Mouse (Mus musculus) MEL (cell line): ENCODE measurements around the gene Tbc1d16. TPM values are rescaled to one million over a fixed set of nuclear protein-coding genes. Genes with fewer than 3 reads are reported as not detected.

Experiments used
- DNase-seq: peaks from one replicate; pipeline ENCODE4 v3.0.0; 2011; ENCODE audit warnings: low read depth, low spot score
- H3K27ac ChIP-seq: 2 replicates; pipeline ENCODE4 v1.5.1; 2012; ENCODE audit warnings: low read depth, mild to moderate bottlenecking, control low read depth, low read length, moderate library complexity; ENCODE audit not compliant: control insufficient read depth
- H3K27me3 ChIP-seq, 2 experiments: fragments of 150-350 bp in 1 of 2; sonication (generic) in 1 of 2; 2 replicates each; pipeline ENCODE4 v1.6.1; 2012; ENCODE audit warnings: low read length in 2 of 2, mild to moderate bottlenecking in 2 of 2, improper control_type of control experiment in 1 of 2, moderate library complexity in 1 of 2; ENCODE audit not compliant: insufficient read depth in 2 of 2, control insufficient read depth in 1 of 2
- H3K36me3 ChIP-seq, 2 experiments: 2 replicates each; pipeline ENCODE4 v1.6.1; 2012 to 2014; ENCODE audit warnings: low read length in 2 of 2, improper control_type of control experiment in 1 of 2, inconsistent platforms in 1 of 2, mild to moderate bottlenecking in 1 of 2; ENCODE audit not compliant: insufficient read depth in 2 of 2, control insufficient read depth in 1 of 2
- H3K4me1 ChIP-seq, 2 experiments: fragments of 150-350 bp in 1 of 2; sonication (generic) in 1 of 2; 2 replicates each; pipeline ENCODE4 v1.6.1; 2012; ENCODE audit warnings: low read length in 2 of 2, improper control_type of control experiment in 1 of 2, mild to moderate bottlenecking in 1 of 2; ENCODE audit not compliant: insufficient read depth in 2 of 2, control insufficient read depth in 1 of 2
- H3K4me3 ChIP-seq, 2 experiments: fragments of 150-350 bp in 1 of 2; sonication (generic) in 1 of 2; 2 replicates each; pipeline ENCODE4 v1.5.1; 2012; ENCODE audit warnings: low read depth in 2 of 2, low read length in 2 of 2, mild to moderate bottlenecking in 2 of 2, moderate library complexity in 2 of 2, control low read depth in 1 of 2, improper control_type of control experiment in 1 of 2; ENCODE audit not compliant: control insufficient read depth in 1 of 2, insufficient read depth in 1 of 2
- H3K79me2 ChIP-seq: 2 replicates; pipeline ENCODE4 v1.6.1; 2012; ENCODE audit warnings: mild to moderate bottlenecking, low read length, moderate library complexity; ENCODE audit not compliant: control insufficient read depth, poor library complexity, insufficient read depth
- H3K9ac ChIP-seq: 2 replicates; pipeline ENCODE4 v1.6.1; 2012; ENCODE audit warnings: low read depth, mild to moderate bottlenecking, control low read depth, low read length, moderate library complexity; ENCODE audit not compliant: control insufficient read depth, poor library complexity, severe bottlenecking
- H3K9me3 ChIP-seq: fragments of 150-350 bp; sonication (generic); replicated peaks from 2 replicates; pipeline ENCODE4 v1.6.1; 2012; ENCODE audit warnings: mild to moderate bottlenecking, low read length, improper control_type of control experiment, moderate library complexity; ENCODE audit not compliant: insufficient read depth
- BHLHE40 ChIP-seq: IDR thresholded peaks from 2 replicates; pipeline ENCODE4 v1.6.1; 2012; ENCODE audit warnings: low read depth, mild to moderate bottlenecking, inconsistent platforms, low read length, improper control_type of control experiment, borderline replicate concordance
- CHD1 ChIP-seq: IDR thresholded peaks from 2 replicates; pipeline ENCODE4 v1.6.1; 2012; ENCODE audit warnings: low read depth, mild to moderate bottlenecking, inconsistent platforms, low read length, improper control_type of control experiment
- CHD2 ChIP-seq: IDR thresholded peaks from 2 replicates; pipeline ENCODE4 v1.6.1; 2011; ENCODE audit warnings: low read length, improper control_type of control experiment
- CTCF ChIP-seq, 3 experiments: IDR thresholded peaks in 2 of 3; conservative IDR thresholded peaks in 1 of 3; 2 replicates each; pipeline ENCODE4 v1.5.1; 2011 to 2012; ENCODE audit warnings: low read length in 3 of 3, low read depth in 2 of 3, mild to moderate bottlenecking in 2 of 3, improper control_type of control experiment in 1 of 3, inconsistent platforms in 1 of 3, mixed read lengths in 1 of 3, moderate library complexity in 1 of 3; ENCODE audit not compliant: control insufficient read depth in 1 of 3, insufficient read depth in 1 of 3, poor library complexity in 1 of 3, severe bottlenecking in 1 of 3
- E2F4 ChIP-seq: IDR thresholded peaks from 2 replicates; pipeline ENCODE4 v1.6.1; 2011; ENCODE audit warnings: low read depth, low read length, improper control_type of control experiment, borderline replicate concordance
- EP300 ChIP-seq, 2 experiments: IDR thresholded peaks; 2 replicates each; pipeline ENCODE4 v1.6.1; 2011; ENCODE audit warnings: improper control_type of control experiment in 2 of 2, low read length in 2 of 2, low read depth in 1 of 2, mild to moderate bottlenecking in 1 of 2
- ETS1 ChIP-seq: IDR thresholded peaks from 2 replicates; pipeline ENCODE4 v1.6.1; 2012; ENCODE audit warnings: low read depth, mild to moderate bottlenecking, inconsistent platforms, low read length, improper control_type of control experiment, moderate library complexity
- HCFC1 ChIP-seq: IDR thresholded peaks from 2 replicates; pipeline ENCODE4 v1.6.1; 2012; ENCODE audit warnings: low read depth, mild to moderate bottlenecking, inconsistent platforms, low read length, improper control_type of control experiment, moderate library complexity
- JUND ChIP-seq: IDR thresholded peaks from 2 replicates; pipeline ENCODE4 v1.6.1; 2011; ENCODE audit warnings: low read depth, mild to moderate bottlenecking, improper control_type of control experiment, low read length
- MAFK ChIP-seq: IDR thresholded peaks from 2 replicates; pipeline ENCODE4 v1.6.1; 2011; ENCODE audit warnings: low read depth, mild to moderate bottlenecking, low read length, improper control_type of control experiment, borderline replicate concordance
- MAX ChIP-seq: IDR thresholded peaks from 2 replicates; pipeline ENCODE4 v1.6.1; 2011; ENCODE audit warnings: low read length, improper control_type of control experiment
- MYB ChIP-seq: IDR thresholded peaks from 2 replicates; pipeline ENCODE4 v1.6.1; 2011; ENCODE audit warnings: mild to moderate bottlenecking, low read depth, low read length, improper control_type of control experiment
- NRF1 ChIP-seq: IDR thresholded peaks from 2 replicates; pipeline ENCODE4 v1.6.1; 2014; ENCODE audit warnings: low read depth, mild to moderate bottlenecking, inconsistent platforms, low read length, improper control_type of control experiment, moderate library complexity; ENCODE audit not compliant: poor library complexity, insufficient read depth, severe bottlenecking
- RCOR1 ChIP-seq: IDR thresholded peaks from 2 replicates; pipeline ENCODE4 v1.6.1; 2012; ENCODE audit warnings: low read depth, mild to moderate bottlenecking, inconsistent platforms, low read length, improper control_type of control experiment
- TAL1 ChIP-seq: IDR thresholded peaks from 2 replicates; pipeline ENCODE4 v1.6.1; 2012; ENCODE audit warnings: mild to moderate bottlenecking, inconsistent platforms, low read length, moderate library complexity, mixed read lengths
- TBP ChIP-seq: IDR thresholded peaks from 2 replicates; pipeline ENCODE4 v1.8.0; 2011; ENCODE audit warnings: low read depth, low read length, improper control_type of control experiment
- TCF12 ChIP-seq: IDR thresholded peaks from 2 replicates; pipeline ENCODE4 v1.6.1; 2014; ENCODE audit warnings: low read depth, mild to moderate bottlenecking, inconsistent platforms, low read length, improper control_type of control experiment, moderate library complexity
- UBTF ChIP-seq: IDR thresholded peaks from 2 replicates; pipeline ENCODE4 v1.6.1; 2012; ENCODE audit warnings: low read depth, mild to moderate bottlenecking, inconsistent platforms, low read length, improper control_type of control experiment, moderate library complexity, borderline replicate concordance; ENCODE audit not compliant: insufficient read depth
- ZC3H11A ChIP-seq: IDR thresholded peaks from 2 replicates; pipeline ENCODE4 v1.6.1; 2012; ENCODE audit warnings: low read depth, mild to moderate bottlenecking, inconsistent platforms, low read length, improper control_type of control experiment
- ZKSCAN1 ChIP-seq: IDR thresholded peaks from 2 replicates; pipeline ENCODE4 v1.6.1; 2012; ENCODE audit warnings: low read depth, mild to moderate bottlenecking, inconsistent platforms, low read length, improper control_type of control experiment, moderate library complexity
- ZMIZ1 ChIP-seq: IDR thresholded peaks from 2 replicates; pipeline ENCODE4 v1.6.1; 2012; ENCODE audit warnings: low read depth, mild to moderate bottlenecking, inconsistent platforms, low read length, improper control_type of control experiment, moderate library complexity
- polyA plus RNA-seq, 2 experiments: library from polyadenylated mRNA; stranded (reverse) in 1 of 2; unstranded in 1 of 2; fragments of >175 nt in 1 of 2; fragments of >200 nt in 1 of 2; gene quantifications; 2 replicates each; pipeline versions ENCODE4 v1.2.1 to v1.2.4; 2012; ENCODE audit warnings: low replicate concordance in 2 of 2, low read depth in 1 of 2; ENCODE audit not compliant: insufficient read length in 2 of 2, insufficient read depth in 1 of 2, missing spikeins in 1 of 2
- total RNA-seq: library from RNA; depleted of rRNA; stranded (reverse); fragments of 300-350 nt; gene quantifications from 2 replicates; pipeline ENCODE4 v1.2.3, GENCODE M21; 2012

Tbc1d16 gene
- total and polyA plus RNA-seq, 3 experiments = 13.6 to 19.2 TPM; not detected in 1

DNA sequence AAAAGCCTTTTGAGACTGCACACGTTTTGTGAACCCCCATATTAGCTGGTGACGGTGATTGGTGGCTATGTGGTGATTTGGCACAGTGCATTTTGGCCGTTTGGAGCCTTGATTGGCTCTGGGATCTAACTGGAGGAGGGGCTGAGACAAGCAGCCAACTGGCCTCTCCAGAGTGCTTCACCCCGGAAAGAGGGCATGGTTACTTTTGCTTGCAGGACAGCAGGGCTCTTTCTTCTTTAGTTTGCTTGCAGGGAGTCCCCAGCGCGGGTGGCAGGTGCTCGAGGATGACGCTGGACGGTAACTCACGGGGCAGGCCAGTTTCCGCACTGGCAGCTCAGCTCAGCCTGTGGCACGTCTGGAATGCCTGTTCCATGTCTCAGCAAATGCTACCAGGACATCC, 101.2 kb downstream of the Tbc1d16 start:
- peaks cover 0 to 6% of the 10 kb centered on the region in 2 experiments; a peak in 2 of 4 replicates for H3K4me1 ChIP-seq
- H3K9me3 ChIP-seq = no peaks in the 10 kb centered on the region
- peak; percentile 72 for DNase-seq

GRCm38 (mm10) chr11:119125929-119126861, 102.1 kb downstream of the Tbc1d16 start:
- no peak overlapping the region for H3K4me3 ChIP-seq
- DNase-seq = no peak

More for the DNA sequence above, 101.2 kb downstream of the Tbc1d16 start:
- TF ChIP-seq CHD2 (no peak), CHD1 (no peak), JUND (no peak), UBTF (no peak), E2F4 (no peak), TBP (no peak)
- Histone ChIP-seq H3K4me3 (no peak overlapping the region), H3K79me2 (no peaks in the 10 kb centered on the region), H3K36me3 (no peaks in the 10 kb centered on the region), H3K27ac (no peak overlapping the region), H3K27me3 (no peaks in the 10 kb centered on the region), H3K9ac (no peak overlapping the region)

GRCm38 (mm10) chr11:119124536-119124935, 103.8 kb downstream of the Tbc1d16 start:
- DNase-seq = no peak
- Histone ChIP-seq H3K27ac (no peak overlapping the region), H3K4me1 (peaks cover 0 to 6% of the 10 kb centered on the region in 2 experiments; a peak in 2 of 4 replicates), H3K27me3 (no peaks in the 10 kb centered on the region; a peak in 1 of 4 replicates), H3K79me2 (no peaks in the 10 kb centered on the region), H3K36me3 (no peaks in the 10 kb centered on the region), H3K4me3 (no peak overlapping the region), H3K9ac (no peak overlapping the region), H3K9me3 (no peaks in the 10 kb centered on the region)
- TF ChIP-seq CTCF (IDR thresholded peaks at IDR 0.05 in 2 of 3, conservative IDR thresholded peaks at IDR 0.05 in 1 of 3; ENCODE audit: control insufficient read depth in 1 of 3, insufficient read depth in 1 of 3, low read depth in 2 of 3, low read length in 3 of 3, poor library complexity in 1 of 3, severe bottlenecking in 1 of 3) (no peak), TCF12 (no peak), MYB (no peak), NRF1 (no peak), MAFK (no peak), ZKSCAN1 (no peak), TAL1 (no peak), TBP (no peak), RCOR1 (no peak), ZC3H11A (no peak), EP300 (IDR thresholded peaks at IDR 0.05; ENCODE audit: low read depth in 1 of 2, low read length in 2 of 2) (no peak), MAX (no peak), HCFC1 (no peak), ZMIZ1 (no peak), BHLHE40 (no peak), ETS1 (no peak)

More at GRCm38 (mm10) chr11:119125929-119126861, 102.1 kb downstream of the Tbc1d16 start:
- no peaks in the 10 kb centered on the region for H3K9me3 ChIP-seq
- TF ChIP-seq NRF1 (no peak), CTCF (IDR thresholded peaks at IDR 0.05 in 2 of 3, conservative IDR thresholded peaks at IDR 0.05 in 1 of 3; ENCODE audit: control insufficient read depth in 1 of 3, insufficient read depth in 1 of 3, low read depth in 2 of 3, low read length in 3 of 3, poor library complexity in 1 of 3, severe bottlenecking in 1 of 3) (0 out of 6 replicates have a peak, but pooled peaks of 1 of the 3 experiments have one; percentile 2), TCF12 (no peak), BHLHE40 (no peak)
- peaks cover 0 to 6% of the 10 kb centered on the region in 2 experiments; a peak in 2 of 4 replicates for H3K4me1 ChIP-seq
- no peaks in the 10 kb centered on the region for H3K79me2 ChIP-seq
- no peak overlapping the region for H3K27ac ChIP-seq
- H3K27me3 ChIP-seq = no peaks in the 10 kb centered on the region; a peak in 1 of 4 replicates
- H3K9ac ChIP-seq = no peak overlapping the region
- no peaks in the 10 kb centered on the region for H3K36me3 ChIP-seq
